ENCODE assay signal across 8 mouse cellular contexts in genomic region chr14:60486278-60486935, GRCm38 (mm10).
A peak's percentile ranks its signal among the peaks of the same experiment; 100 is the strongest.
DNase-seq lines count a peak whose midpoint lies in the region; ATAC-seq lines count a peak whose summit lies in the region.

No protein-coding gene starts in this region.

- peak overlapping the region; percentile 69 for H3K4me2 ChIP-seq in lung, embryonic 15.5 days
- H3K4me2 ChIP-seq in hindbrain, embryonic 11.5 days (replicated peaks; ENCODE audit: low read depth, low read length), result peak overlapping the region; percentile 91
- peak overlapping the region; percentile 75 for H3K4me2 ChIP-seq in stomach, embryonic 16.5 days (ENCODE audit: low read depth, low read length)

- 4% methylated on average over 9 of the region's 9 CpGs for WGBS in lung, embryonic 15.5 days
- 3% methylated on average over 9 of the region's 9 CpGs for WGBS in hindbrain, embryonic 11.5 days
- WGBS in stomach, embryonic 16.5 days, result 3% methylated on average over 9 of the region's 9 CpGs

- peaks cover 19% of the 10 kb centered on the region; the same call in 1 of the 2 replicates for H3K4me1 ChIP-seq in lung, embryonic 15.5 days
- H3K4me1 ChIP-seq in hindbrain, embryonic 11.5 days (replicated peaks; ENCODE audit: control insufficient read depth, insufficient read depth, low read length), result peaks cover 6% of the 10 kb centered on the region
- 0 out of 2 replicates have a peak, but pooled peaks cover 8% of the 10 kb centered on the region for H3K4me1 ChIP-seq in stomach, embryonic 16.5 days (ENCODE audit: control insufficient read depth, insufficient read depth, low read length)

- H3K27ac ChIP-seq in lung, embryonic 15.5 days, result no peak overlapping the region
- H3K27ac ChIP-seq in hindbrain, embryonic 11.5 days (ENCODE audit: low read depth, low read length), result no peak overlapping the region
- no peak overlapping the region for H3K27ac ChIP-seq in stomach, embryonic 16.5 days (ENCODE audit: low read length)

- no peak overlapping the region for H3K9ac ChIP-seq in lung, embryonic 15.5 days
- H3K9ac ChIP-seq in hindbrain, embryonic 11.5 days (ENCODE audit: low read depth, low read length), result no peak overlapping the region
- no peak overlapping the region for H3K9ac ChIP-seq in stomach, embryonic 16.5 days (ENCODE audit: low read length)

- H3K36me3 ChIP-seq in lung, embryonic 15.5 days, result no peaks in the 10 kb centered on the region
- no peaks in the 10 kb centered on the region for H3K36me3 ChIP-seq in hindbrain, embryonic 11.5 days (ENCODE audit: control insufficient read depth, insufficient read depth, low read length)
- no peaks in the 10 kb centered on the region for H3K36me3 ChIP-seq in stomach, embryonic 16.5 days (ENCODE audit: control insufficient read depth, insufficient read depth, low read length)

- no peak for ATAC-seq in lung, embryonic 15.5 days (ENCODE audit: borderline replicate concordance, extremely low read depth, low FRiP score, low TSS enrichment)
- ATAC-seq in hindbrain, embryonic 11.5 days (ENCODE audit: low FRiP score), result no peak
- peak; percentile 41; the same call in 1 of the 2 replicates for ATAC-seq in stomach, embryonic 16.5 days (ENCODE audit: insufficient read depth, low FRiP score)

- no peak overlapping the region for H3K4me3 ChIP-seq in lung, embryonic 15.5 days
- H3K4me3 ChIP-seq in hindbrain, embryonic 11.5 days (ENCODE audit: low read depth, low read length), result no peak overlapping the region
- no peak overlapping the region for H3K4me3 ChIP-seq in stomach, embryonic 16.5 days (replicated peaks; ENCODE audit: low read length)

- H3K27me3 ChIP-seq in lung, embryonic 15.5 days, result peaks cover 35% of the 10 kb centered on the region
- no peaks in the 10 kb centered on the region for H3K27me3 ChIP-seq in hindbrain, embryonic 11.5 days (ENCODE audit: control insufficient read depth, insufficient read depth, low read length)
- peaks cover 9% of the 10 kb centered on the region for H3K27me3 ChIP-seq in stomach, embryonic 16.5 days (ENCODE audit: control insufficient read depth, insufficient read depth, low read length)

- H3K9me3 ChIP-seq in lung, embryonic 15.5 days, result no peaks in the 10 kb centered on the region
- no peaks in the 10 kb centered on the region for H3K9me3 ChIP-seq in hindbrain, embryonic 11.5 days (ENCODE audit: control insufficient read depth, low read length)
- no peaks in the 10 kb centered on the region for H3K9me3 ChIP-seq in stomach, embryonic 16.5 days (replicated peaks; ENCODE audit: control insufficient read depth, low read length)

- no peak for DNase-seq in lung, postnatal 4 days
- peak; percentile 33 for DNase-seq in hindbrain, embryonic 11.5 days (ENCODE audit: low spot score)
- peak; percentile 23 for DNase-seq in liver
- DNase-seq in adrenal gland, adult (ENCODE audit: inconsistent age in 2 of 2, low spot score in 1 of 2), result no peak
- no peak for DNase-seq in MN1 (ENCODE audit: low spot score)
- no peak for DNase-seq in lung, postnatal 36 days

Comparison
In these comparisons a context has a peak if more than half of its experiments do, and no peak if none do; other contexts are left out.
1. DNase-seq: peak in hindbrain, embryonic 11.5 days (single experiment) and liver (single experiment); none in lung, postnatal 4 days (0 of 2), adrenal gland, adult (0 of 2), MN1 (single experiment) and lung, postnatal 36 days (single experiment).
2. Peak in every context shown above with its lines, with median percentiles within 50 percentile points of each other: H3K4me2 ChIP-seq.